ENCODE assay signal across 22 mouse cellular contexts in genomic region chr11:100595533-100595932, GRCm38 (mm10). TPM values are rescaled to one million over a fixed set of nuclear protein-coding genes. Genes with fewer than 3 reads are reported as not detected.
DNase-seq lines count a peak whose midpoint lies in the region; ATAC-seq and TF ChIP-seq lines count a peak whose summit lies in the region.
"Had no signal": no experiment of that assay in that cellular context is flagged by ENCODE, and none has a peak within 500 bp of the region (broad histone marks: within the 10 kb centered on the region; RNA-seq: fewer than 3 reads in every experiment).

No protein-coding gene starts in this region.

- WGBS in heart, embryonic 13.5 days = 53% methylated on average over 4 of the region's 4 CpGs

- peaks cover 100% of the 10 kb centered on the region for H3K36me3 ChIP-seq in heart, embryonic 13.5 days

- H3K9me3 ChIP-seq in heart, embryonic 13.5 days = no peaks in the 10 kb centered on the region
- H3K9me3 ChIP-seq: forebrain, embryonic 10.5 days; forebrain, embryonic 13.5 days had no signal

- no peak for TF ChIP-seq CTCF in layer of hippocampus, adult 2 months (conservative IDR thresholded peaks at IDR 0.05)

- no peak overlapping the region for H3K4me2 ChIP-seq in heart, embryonic 13.5 days
- H3K4me2 ChIP-seq: forebrain, embryonic 13.5 days; hindbrain, embryonic 14.5 days had no signal

- peak; percentile 60 for DNase-seq in gastrocnemius, adult 18-20 months (ENCODE audit: low spot score)
- no peak for DNase-seq in gastrocnemius, postnatal 10 days
- no peak for DNase-seq in heart, postnatal 14 days
- DNase-seq in layer of hippocampus, adult 2 months (ENCODE audit: low spot score in 2 of 2) = no peak
- no peak for DNase-seq in layer of hippocampus, adult 11-12 months (ENCODE audit: low spot score)
- DNase-seq: adrenal gland, postnatal 10 days; adrenal gland, postnatal 36 days; cerebellum, adult 18-20 months; cerebellum, adult 9-10 months; cerebellum, postnatal 14 days; heart, adult 11 months; heart, postnatal 4 days; kidney, adult 18-20 months had no signal

- intact Hi-C loops in heart, postnatal 14 days (cut with DNase I) = no loop called here

- H3K27me3 ChIP-seq in heart, embryonic 13.5 days (replicated peaks) = no peaks in the 10 kb centered on the region
- H3K27me3 ChIP-seq: forebrain, embryonic 13.5 days; Patski had no signal

- 0 out of 2 replicates have a peak overlapping the region, but pooled peaks have one; percentile 6 for H3K9ac ChIP-seq in heart, embryonic 13.5 days
- H3K9ac ChIP-seq: forebrain, embryonic 13.5 days; hindbrain, embryonic 14.5 days had no signal

- peak overlapping the region; percentile 50 for H3K27ac ChIP-seq in heart, embryonic 13.5 days (replicated peaks)
- H3K27ac ChIP-seq in layer of hippocampus, adult 2 months = peak overlapping the region; percentile 20
- H3K27ac ChIP-seq: forebrain, embryonic 10.5 days; forebrain, embryonic 13.5 days; hindbrain, embryonic 14.5 days; hindbrain, postnatal 0 days had no signal

- ATAC-seq in heart, embryonic 13.5 days (ENCODE audit: extremely low read depth, insufficient number of reproducible peaks, low FRiP score, low TSS enrichment) = no peak
- ATAC-seq: forebrain, embryonic 13.5 days; forebrain, embryonic 16.5 days; hindbrain, postnatal 0 days; inflammation-experienced regulatory T-cells, adult 6 months; intestine, embryonic 16.5 days; Patski had no signal

- peaks cover 12% of the 10 kb centered on the region for H3K4me1 ChIP-seq in heart, embryonic 13.5 days
- H3K4me1 ChIP-seq: forebrain, embryonic 10.5 days; forebrain, embryonic 13.5 days had no signal

- no peak overlapping the region for H3K4me3 ChIP-seq in heart, embryonic 13.5 days
- H3K4me3 ChIP-seq in layer of hippocampus, adult 2 months = no peak overlapping the region
- H3K4me3 ChIP-seq: forebrain, embryonic 10.5 days; forebrain, embryonic 13.5 days had no signal

RNA-seq across cellular contexts. Expression of gene Cnp, which starts 20.8 kb away (rescaled TPM):
- total RNA-seq in gastrocnemius, adult 18-20 months (2021) = 1 to 10 TPM; 3.8 to 5.0 TPM
- total RNA-seq in gastrocnemius, postnatal 10 days (2021) = 10 to 100 TPM; 26.0 to 33.6 TPM
- polyA plus RNA-seq in heart, embryonic 13.5 days (2015; fragmentation: Nextera tagmentation; extraction: Ambion mirVana) = 18.1 and 20.2 TPM in 2 replicates
- 1 to 10 TPM; 6.2 to 7.6 TPM for total RNA-seq in heart, postnatal 14 days (2021)
- total RNA-seq in layer of hippocampus, adult 2 months (2021) = 100 to 1,000 TPM; 168 to 183 TPM

RNA-seq across cellular contexts. Expression of gene Nkiras2, which starts 23.5 kb away (rescaled TPM):
- 10 to 100 TPM; 16.6 to 17.4 TPM for total RNA-seq in gastrocnemius, adult 18-20 months (2021)
- 10 to 100 TPM; 29.1 to 30.1 TPM for total RNA-seq in gastrocnemius, postnatal 10 days (2021)
- 67.0 and 67.3 TPM in 2 replicates for polyA plus RNA-seq in heart, embryonic 13.5 days (2015; fragmentation: Nextera tagmentation; extraction: Ambion mirVana)
- 10 to 100 TPM; 53.4 to 55.2 TPM for total RNA-seq in heart, postnatal 14 days (2021)
- total RNA-seq in layer of hippocampus, adult 2 months (2021) = 10 to 100 TPM; 11.8 to 13.1 TPM

RNA-seq across cellular contexts. Expression of gene Dnajc7, which starts 24.4 kb away (rescaled TPM):
- 100 to 1,000 TPM in 1 of 2 experiments, 10 to 100 TPM in 1; 81.1 to 111 TPM for total RNA-seq in gastrocnemius, adult 18-20 months (2021)
- 100 to 1,000 TPM; 191 to 195 TPM for total RNA-seq in gastrocnemius, postnatal 10 days (2021)
- polyA plus RNA-seq in heart, embryonic 13.5 days (2015; fragmentation: Nextera tagmentation; extraction: Ambion mirVana) = 172 and 191 TPM in 2 replicates
- 100 to 1,000 TPM; 158 TPM for total RNA-seq in heart, postnatal 14 days (2021)
- 100 to 1,000 TPM; 242 to 257 TPM for total RNA-seq in layer of hippocampus, adult 2 months (2021)

RNA-seq across cellular contexts. Expression of gene Ttc25, which starts 50.1 kb away (rescaled TPM):
- total RNA-seq in gastrocnemius, adult 18-20 months (2021) = under 1 TPM; 0.33 to 0.48 TPM
- total RNA-seq in gastrocnemius, postnatal 10 days (2021) = under 1 TPM; 0.14 to 0.16 TPM
- polyA plus RNA-seq in heart, embryonic 13.5 days (2015; fragmentation: Nextera tagmentation; extraction: Ambion mirVana) = 0.19 and 0.62 TPM in 2 replicates
- under 1 TPM; 0.24 to 0.36 TPM for total RNA-seq in heart, postnatal 14 days (2021)
- 1 to 10 TPM; 1.3 to 1.7 TPM for total RNA-seq in layer of hippocampus, adult 2 months (2021)

Comparison
In these comparisons a context has a peak if more than half of its experiments do, and no peak if none do; other contexts are left out.
1. RNA of gene Cnp, which starts 20.8 kb away (total RNA-seq): 168 to 183 TPM in layer of hippocampus, adult 2 months; 26.0 to 33.6 TPM in gastrocnemius, postnatal 10 days, 6.2 to 7.6 TPM in heart, postnatal 14 days and 3.8 to 5.0 TPM in gastrocnemius, adult 18-20 months; every median in the first group is over 4 times any median in the second.